Mouse (Mus musculus): ENCODE measurements around the gene Fbxo7. TPM values are rescaled to one million over a fixed set of nuclear protein-coding genes. Genes with fewer than 3 reads are reported as not detected.
A peak's percentile ranks its signal among the peaks of the same experiment; 100 is the strongest.

The Fbxo7 gene
- polyA plus RNA-seq (2015; fragmentation: Nextera tagmentation; extraction: Ambion mirVana) = 29.5 and 30.0 TPM in 2 replicates

GRCm38 (mm10) chr10:86021749-86022473 lies at the start of gene Fbxo7:
TSS of gene Fbxo7 (plus strand) at chr10:86021972.
- Histone ChIP-seq H3K27me3 (replicated peaks) (no peaks in the 10 kb centered on the region), H3K27ac (peak within 1 kb of the TSS; percentile 96), H3K4me1 (replicated peaks) (no peaks in the 10 kb centered on the region; the same call in 1 of the 2 replicates), H3K4me2 (replicated peaks) (peak within 1 kb of the TSS; percentile 62), H3K36me3 (no peaks in the 10 kb centered on the region), H3K4me3 (replicated peaks) (peak within 1 kb of the TSS; percentile 88), H3K9me3 (no peaks in the 10 kb centered on the region), H3K9ac (peak within 1 kb of the TSS; percentile 87)
- peak; percentile 98 for ATAC-seq
- under 1% methylated on average over 82 of the region's 82 CpGs for WGBS

GRCm38 (mm10) chr10:85972915-85973314 lies 48.9 kb upstream of the Fbxo7 start:
- no peaks in the 10 kb centered on the region for H3K27me3 ChIP-seq (replicated peaks)
- no peak overlapping the region for H3K4me3 ChIP-seq (replicated peaks)
- no peak overlapping the region for H3K4me2 ChIP-seq (replicated peaks)
- WGBS = 75% methylated on average over 4 of the region's 4 CpGs
- no peaks in the 10 kb centered on the region for H3K4me1 ChIP-seq (replicated peaks)
- no peak for ATAC-seq
- H3K27ac ChIP-seq = no peak overlapping the region
- H3K36me3 ChIP-seq = no peaks in the 10 kb centered on the region
- no peaks in the 10 kb centered on the region for H3K9me3 ChIP-seq
- no peak overlapping the region for H3K9ac ChIP-seq

GRCm38 (mm10) chr10:85989412-85990115 lies 32.2 kb upstream of the Fbxo7 start:
- 73% methylated on average over 6 of the region's 6 CpGs for WGBS
- H3K36me3 ChIP-seq = no peaks in the 10 kb centered on the region
- H3K9ac ChIP-seq = no peak overlapping the region
- H3K9me3 ChIP-seq = no peaks in the 10 kb centered on the region
- H3K4me3 ChIP-seq (replicated peaks) = no peak overlapping the region
- ATAC-seq = no peak
- no peak overlapping the region for H3K27ac ChIP-seq
- H3K4me1 ChIP-seq (replicated peaks) = no peaks in the 10 kb centered on the region
- H3K4me2 ChIP-seq (replicated peaks) = no peak overlapping the region
- no peaks in the 10 kb centered on the region for H3K27me3 ChIP-seq (replicated peaks)

- WGBS = 81% methylated on average over 4 of the region's 4 CpGs
Observed at GRCm38 (mm10) chr10:85992412-85992811, 29.4 kb upstream of the Fbxo7 start.

GRCm38 (mm10) chr10:85993836-85994235 lies 27.9 kb upstream of the Fbxo7 start:
- no peak for ATAC-seq
- H3K4me2 ChIP-seq (replicated peaks) = no peak overlapping the region
- H3K4me1 ChIP-seq (replicated peaks) = no peaks in the 10 kb centered on the region
- no peak overlapping the region for H3K27ac ChIP-seq
- WGBS = 88% methylated on average over 9 of the region's 9 CpGs
- no peak overlapping the region for H3K4me3 ChIP-seq (replicated peaks)
- H3K9ac ChIP-seq = no peak overlapping the region
- no peaks in the 10 kb centered on the region for H3K36me3 ChIP-seq
- no peaks in the 10 kb centered on the region for H3K27me3 ChIP-seq (replicated peaks)
- H3K9me3 ChIP-seq = no peaks in the 10 kb centered on the region

More at GRCm38 (mm10) chr10:85992412-85992811, 29.4 kb upstream of the Fbxo7 start:
- Histone ChIP-seq H3K9ac (no peak overlapping the region), H3K4me2 (replicated peaks) (no peak overlapping the region), H3K4me1 (replicated peaks) (no peaks in the 10 kb centered on the region), H3K4me3 (replicated peaks) (no peak overlapping the region), H3K36me3 (no peaks in the 10 kb centered on the region), H3K27me3 (replicated peaks) (no peaks in the 10 kb centered on the region), H3K27ac (no peak overlapping the region), H3K9me3 (no peaks in the 10 kb centered on the region)
- no peak for ATAC-seq

- Histone ChIP-seq H3K4me2 (replicated peaks) (no peak overlapping the region), H3K27me3 (replicated peaks) (no peaks in the 10 kb centered on the region), H3K36me3 (no peaks in the 10 kb centered on the region), H3K4me1 (replicated peaks) (no peaks in the 10 kb centered on the region), H3K4me3 (replicated peaks) (no peak overlapping the region), H3K9ac (no peak overlapping the region), H3K9me3 (no peaks in the 10 kb centered on the region), H3K27ac (no peak overlapping the region)
- peak; percentile 84 for ATAC-seq
- WGBS = 56% methylated on average over 5 of the region's 5 CpGs
Observed at GRCm38 (mm10) chr10:85994543-85995104, 27.1 kb upstream of the Fbxo7 start.

GRCm38 (mm10) chr10:86000447-86000846 lies 21.3 kb upstream of the Fbxo7 start:
- Histone ChIP-seq H3K27me3 (replicated peaks) (no peaks in the 10 kb centered on the region), H3K4me1 (replicated peaks) (no peaks in the 10 kb centered on the region), H3K36me3 (no peaks in the 10 kb centered on the region), H3K27ac (no peak overlapping the region), H3K4me2 (replicated peaks) (no peak overlapping the region), H3K9me3 (no peaks in the 10 kb centered on the region), H3K4me3 (replicated peaks) (no peak overlapping the region), H3K9ac (no peak overlapping the region)
- no peak for ATAC-seq
- WGBS = 93% methylated on average over 4 of the region's 4 CpGs

- ATAC-seq = no peak
- Histone ChIP-seq H3K36me3 (no peaks in the 10 kb centered on the region), H3K27ac (no peak overlapping the region), H3K4me2 (replicated peaks) (no peak overlapping the region), H3K27me3 (replicated peaks) (no peaks in the 10 kb centered on the region), H3K9ac (no peak overlapping the region), H3K4me3 (replicated peaks) (no peak overlapping the region), H3K9me3 (no peaks in the 10 kb centered on the region), H3K4me1 (replicated peaks) (no peaks in the 10 kb centered on the region)
- WGBS = 71% methylated on average over 5 of the region's 5 CpGs
Observed at GRCm38 (mm10) chr10:86006455-86006854, 15.3 kb upstream of the Fbxo7 start.

- H3K27ac ChIP-seq = no peak overlapping the region
- no peak for ATAC-seq
- no peaks in the 10 kb centered on the region for H3K9me3 ChIP-seq
- H3K36me3 ChIP-seq = no peaks in the 10 kb centered on the region
- H3K4me3 ChIP-seq (replicated peaks) = no peak overlapping the region
- whole genome bisulfite sequencing = 87% methylated on average over 2 of the region's 2 CpGs
- H3K4me2 ChIP-seq (replicated peaks) = no peak overlapping the region
- no peaks in the 10 kb centered on the region for H3K4me1 ChIP-seq (replicated peaks)
- H3K9ac ChIP-seq = no peak overlapping the region
- no peaks in the 10 kb centered on the region for H3K27me3 ChIP-seq (replicated peaks)
Observed at GRCm38 (mm10) chr10:86009688-86010087, 12.1 kb upstream of the Fbxo7 start.

- ATAC-seq = no peak
- Histone ChIP-seq H3K4me3 (replicated peaks) (no peak overlapping the region), H3K9ac (no peak overlapping the region), H3K27me3 (replicated peaks) (no peaks in the 10 kb centered on the region), H3K4me1 (replicated peaks) (no peaks in the 10 kb centered on the region), H3K4me2 (replicated peaks) (no peak overlapping the region), H3K36me3 (no peaks in the 10 kb centered on the region), H3K9me3 (no peaks in the 10 kb centered on the region), H3K27ac (no peak overlapping the region)
- WGBS = 6% methylated on average over 6 of the region's 6 CpGs
Observed at GRCm38 (mm10) chr10:86010636-86011035, 11.1 kb upstream of the Fbxo7 start.

GRCm38 (mm10) chr10:86011172-86011571 lies 10.6 kb upstream of the Fbxo7 start:
- ATAC-seq = no peak
- WGBS = 88% methylated on average over 2 of the region's 2 CpGs
- Histone ChIP-seq H3K36me3 (no peaks in the 10 kb centered on the region), H3K9me3 (no peaks in the 10 kb centered on the region), H3K4me2 (replicated peaks) (no peak overlapping the region), H3K27me3 (replicated peaks) (no peaks in the 10 kb centered on the region), H3K4me3 (replicated peaks) (no peak overlapping the region), H3K27ac (no peak overlapping the region), H3K4me1 (replicated peaks) (no peaks in the 10 kb centered on the region), H3K9ac (no peak overlapping the region)

GRCm38 (mm10) chr10:86011781-86012180 lies 10.0 kb upstream of the Fbxo7 start, which contains the start of gene Bpifc:
TSS of gene Bpifc (minus strand) at chr10:86011895.
- H3K9me3 ChIP-seq = no peaks in the 10 kb centered on the region
- 67% methylated on average over 2 of the region's 2 CpGs for WGBS
- no peak for ATAC-seq
- H3K9ac ChIP-seq = no peak within 1 kb of the TSS
- H3K27ac ChIP-seq = no peak within 1 kb of the TSS
- no peaks in the 10 kb centered on the region for H3K4me1 ChIP-seq (replicated peaks)
- no peak within 1 kb of the TSS for H3K4me3 ChIP-seq (replicated peaks)
- H3K4me2 ChIP-seq (replicated peaks) = no peak within 1 kb of the TSS
- H3K27me3 ChIP-seq (replicated peaks) = no peaks in the 10 kb centered on the region
- no peaks in the 10 kb centered on the region for H3K36me3 ChIP-seq
